Mouse (Mus musculus): ENCODE measurements around the gene Ptcd2. TPM values are rescaled to one million over a fixed set of nuclear protein-coding genes. Genes with fewer than 3 reads are reported as not detected.

Ptcd2 gene
- polyA plus RNA-seq (2014; fragmentation: Nextera tagmentation; extraction: Ambion mirVana), result 54.6 and 58.7 TPM in 2 replicates

DNA sequence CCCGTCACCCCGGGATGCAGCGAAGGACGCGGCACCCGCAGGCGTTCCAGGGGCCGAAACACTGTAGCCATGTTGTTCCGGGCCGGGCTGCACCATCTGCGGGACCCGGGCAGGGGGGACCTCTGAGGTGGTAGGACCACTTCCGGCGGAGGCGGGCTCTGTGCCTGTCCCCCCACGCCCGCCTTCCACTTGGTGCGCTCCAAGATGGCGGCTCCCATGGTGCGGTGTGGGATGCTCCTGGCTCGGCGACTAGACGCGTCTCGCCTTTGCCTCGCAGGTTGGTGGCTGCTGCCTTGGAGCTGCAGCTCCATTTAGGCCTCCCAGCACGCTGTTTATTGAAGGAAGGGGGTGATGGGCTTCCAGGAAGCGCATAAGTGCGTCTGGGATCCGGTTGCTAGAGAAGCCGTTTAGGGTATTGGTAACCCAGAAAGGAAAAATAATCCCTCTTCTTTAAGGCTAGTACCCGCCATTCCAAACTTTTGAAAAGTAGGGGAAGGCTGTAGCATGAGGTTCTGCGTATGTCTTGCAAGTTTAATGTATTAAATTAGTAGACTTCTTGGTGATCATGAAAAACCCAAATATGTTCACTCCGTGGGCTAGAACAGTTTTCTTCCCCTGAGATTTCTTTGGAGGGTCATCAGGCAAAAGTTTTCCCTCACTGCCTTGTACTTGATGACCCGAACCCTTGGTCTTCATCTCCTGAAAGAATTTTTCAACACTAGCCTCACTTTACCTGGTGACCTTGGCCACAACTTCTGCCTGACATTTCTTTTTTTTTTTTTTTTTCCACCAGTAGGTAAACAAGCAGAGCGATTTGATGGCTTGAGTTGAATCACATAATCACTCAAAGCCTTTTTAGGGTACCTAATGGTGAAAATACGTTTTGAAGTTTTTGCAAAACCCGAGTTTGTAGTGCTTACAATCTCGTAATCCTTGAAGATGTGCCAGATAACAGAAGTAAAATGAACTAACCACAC is at the start of gene Ptcd2, which contains the start of gene Mrps27:
Ptcd2 (minus strand) TSS at position 107 of the 977 bp plus-strand sequence.
Mrps27 (plus strand) TSS at position 188 of the 977 bp plus-strand sequence.
- H3K27me3 ChIP-seq (replicated peaks; ENCODE audit: control insufficient read depth, insufficient read depth, low read length), result no peaks in the 10 kb centered on the region
- DNase-seq (ENCODE audit: low spot score), result peak; percentile 98
- ATAC-seq (replicated peaks; ENCODE audit: low FRiP score, low TSS enrichment, low read depth), result peak; percentile 99
- peak within 1 kb of the TSS; percentile 82 for H3K27ac ChIP-seq (ENCODE audit: low read depth)
- H3K9ac ChIP-seq (ENCODE audit: low read length), result peak within 1 kb of the TSS; percentile 84
- H3K4me2 ChIP-seq (ENCODE audit: low read length), result peak within 1 kb of the TSS; percentile 81
- H3K9me3 ChIP-seq (ENCODE audit: control insufficient read depth, low read length), result no peaks in the 10 kb centered on the region
- WGBS, result 2% methylated on average over 39 of the region's 39 CpGs
- H3K4me1 ChIP-seq (replicated peaks; ENCODE audit: control insufficient read depth, insufficient read depth, low read length), result peaks cover 12% of the 10 kb centered on the region; the same call in 1 of the 2 replicates
- H3K4me3 ChIP-seq (ENCODE audit: low read depth, low read length), result peak within 1 kb of the TSS; percentile 97
- peaks cover 41% of the 10 kb centered on the region for H3K36me3 ChIP-seq (ENCODE audit: control insufficient read depth, insufficient read depth, low read length)

DNA sequence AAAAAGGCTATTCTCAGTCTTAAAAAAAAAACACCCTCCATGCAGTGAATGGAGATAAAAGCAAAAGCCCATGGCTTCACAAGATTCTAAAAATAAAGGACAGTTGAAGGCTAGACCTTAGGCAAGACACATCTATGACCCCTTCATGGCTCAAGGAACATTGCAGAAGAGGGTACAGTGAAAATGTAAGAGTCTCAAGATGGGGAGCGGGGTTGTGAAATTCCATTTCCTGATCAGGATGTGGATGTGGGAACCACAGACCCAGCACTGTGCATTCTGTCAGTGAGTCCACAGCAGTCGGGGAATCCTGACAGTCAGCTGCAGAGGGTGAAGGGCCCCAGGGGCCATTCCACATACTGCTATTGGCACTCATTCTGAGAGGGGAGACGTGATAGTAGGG is 48.6 kb upstream of the Ptcd2 start:
- Histone ChIP-seq H3K4me3 (ENCODE audit: low read depth, low read length) (no peak overlapping the region), H3K27me3 (replicated peaks; ENCODE audit: control insufficient read depth, insufficient read depth, low read length) (no peaks in the 10 kb centered on the region), H3K4me1 (replicated peaks; ENCODE audit: control insufficient read depth, insufficient read depth, low read length) (no peaks in the 10 kb centered on the region; the same call in 1 of the 2 replicates), H3K36me3 (ENCODE audit: control insufficient read depth, insufficient read depth, low read length) (no peaks in the 10 kb centered on the region), H3K9ac (ENCODE audit: low read length) (no peak overlapping the region), H3K4me2 (ENCODE audit: low read length) (no peak overlapping the region), H3K9me3 (ENCODE audit: control insufficient read depth, low read length) (no peaks in the 10 kb centered on the region), H3K27ac (ENCODE audit: low read depth) (no peak overlapping the region)
- ATAC-seq (replicated peaks; ENCODE audit: low FRiP score, low TSS enrichment, low read depth), result no peak
- 87% methylated on average over 3 of the region's 3 CpGs for WGBS
- no peak for DNase-seq (ENCODE audit: low spot score)

DNA sequence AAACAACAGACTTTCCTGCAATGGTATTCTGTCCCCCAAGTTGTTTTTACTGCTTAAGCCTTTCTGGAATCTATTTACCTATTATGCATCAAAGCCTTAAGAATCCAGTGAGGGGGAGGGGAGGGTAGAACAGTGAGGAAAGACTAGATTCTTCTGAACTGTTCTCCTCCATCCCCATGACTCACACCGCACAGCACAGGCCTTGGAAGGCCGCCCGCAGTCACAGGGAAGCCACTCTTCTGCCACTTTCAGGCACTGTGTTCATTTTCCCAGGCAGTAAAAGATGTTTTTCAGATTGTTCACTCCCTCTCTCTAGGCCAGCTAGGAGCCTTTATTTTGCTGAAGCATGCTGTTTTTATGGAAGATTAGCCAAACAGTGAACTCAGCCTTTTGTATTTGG is 46.9 kb upstream of the Ptcd2 start:
- ATAC-seq (replicated peaks; ENCODE audit: low FRiP score, low TSS enrichment, low read depth) (no peak), DNase-seq (ENCODE audit: low spot score) (no peak)
- H3K4me2 ChIP-seq (ENCODE audit: low read length), result no peak overlapping the region
- no peaks in the 10 kb centered on the region for H3K9me3 ChIP-seq (ENCODE audit: control insufficient read depth, low read length)
- 94% methylated on average over 3 of the region's 3 CpGs for WGBS
- H3K27ac ChIP-seq (ENCODE audit: low read depth), result no peak overlapping the region
- no peaks in the 10 kb centered on the region; the same call in 1 of the 2 replicates for H3K4me1 ChIP-seq (replicated peaks; ENCODE audit: control insufficient read depth, insufficient read depth, low read length)
- H3K27me3 ChIP-seq (replicated peaks; ENCODE audit: control insufficient read depth, insufficient read depth, low read length), result no peaks in the 10 kb centered on the region
- no peak overlapping the region for H3K4me3 ChIP-seq (ENCODE audit: low read depth, low read length)
- no peak overlapping the region for H3K9ac ChIP-seq (ENCODE audit: low read length)
- H3K36me3 ChIP-seq (ENCODE audit: control insufficient read depth, insufficient read depth, low read length), result no peaks in the 10 kb centered on the region

DNA sequence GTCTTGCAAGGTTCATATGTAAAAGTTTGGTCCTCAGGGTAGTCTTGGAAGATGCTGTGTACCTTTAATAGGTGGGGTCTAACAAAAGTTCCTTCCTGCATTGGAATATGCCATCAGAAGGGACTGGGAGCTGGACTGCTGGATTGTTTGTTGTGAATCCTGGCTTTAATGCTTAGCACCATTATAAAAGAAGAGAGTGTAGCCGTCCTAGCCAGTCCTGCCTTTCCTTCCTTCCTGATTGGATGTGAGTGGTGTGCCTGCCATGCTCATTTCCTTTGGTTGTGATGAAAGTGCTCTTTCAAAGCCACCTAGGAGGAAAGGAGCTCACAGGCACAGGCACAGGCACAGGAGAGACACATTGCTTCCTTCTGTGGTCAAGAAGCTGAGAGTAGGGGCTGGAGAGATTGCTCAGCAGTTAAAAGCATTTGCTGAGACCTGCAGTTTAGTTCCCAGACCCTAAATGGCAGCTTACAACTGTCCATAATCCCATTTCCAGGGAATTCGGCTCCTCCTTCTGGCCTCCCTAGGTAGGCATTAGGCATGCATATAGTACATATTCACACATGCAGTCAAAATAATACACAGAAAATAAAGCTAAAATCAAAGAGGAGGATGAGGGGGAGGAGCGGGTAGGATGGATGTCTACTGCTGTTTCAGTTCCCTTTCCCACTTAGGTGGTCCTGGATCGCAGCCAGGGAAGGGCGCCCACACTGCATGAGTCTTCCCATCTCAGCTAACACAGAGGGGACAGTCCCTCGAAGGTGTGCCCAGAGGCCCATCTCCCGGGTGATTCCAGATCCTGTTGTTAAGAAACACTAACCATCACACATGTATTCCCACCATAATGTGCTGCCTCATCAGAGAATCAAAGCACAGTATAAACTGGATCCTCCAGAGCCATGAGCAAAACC is 43.7 kb upstream of the Ptcd2 start:
- Histone ChIP-seq H3K27ac (ENCODE audit: low read depth) (no peak overlapping the region), H3K36me3 (ENCODE audit: control insufficient read depth, insufficient read depth, low read length) (no peaks in the 10 kb centered on the region), H3K9me3 (ENCODE audit: control insufficient read depth, low read length) (no peaks in the 10 kb centered on the region), H3K9ac (ENCODE audit: low read length) (no peak overlapping the region), H3K4me1 (replicated peaks; ENCODE audit: control insufficient read depth, insufficient read depth, low read length) (no peaks in the 10 kb centered on the region; the same call in 1 of the 2 replicates), H3K4me3 (ENCODE audit: low read depth, low read length) (no peak overlapping the region), H3K4me2 (ENCODE audit: low read length) (no peak overlapping the region), H3K27me3 (replicated peaks; ENCODE audit: control insufficient read depth, insufficient read depth, low read length) (no peaks in the 10 kb centered on the region)
- no peak for ATAC-seq (replicated peaks; ENCODE audit: low FRiP score, low TSS enrichment, low read depth)
- no peak for DNase-seq (ENCODE audit: low spot score)
- WGBS, result 77% methylated on average over 7 of the region's 7 CpGs

DNA sequence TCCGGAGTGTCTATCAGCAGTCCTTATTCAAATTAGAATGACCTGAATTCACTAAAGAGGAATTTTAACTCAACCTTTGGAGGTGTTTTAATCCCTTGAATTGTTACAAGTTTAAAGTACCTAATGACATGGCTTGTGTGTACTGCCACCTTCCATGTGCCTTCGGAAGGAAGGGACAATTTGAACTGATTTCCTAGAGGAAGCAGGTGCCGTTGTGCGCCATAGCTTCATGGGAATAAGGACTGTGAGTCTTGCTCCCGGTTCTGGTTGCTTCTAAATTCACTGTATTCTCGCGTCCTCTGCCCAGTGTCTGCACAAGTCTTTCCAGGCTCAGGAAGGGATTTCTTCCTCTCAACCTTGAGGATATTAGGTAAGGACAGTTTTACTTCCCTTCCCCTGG is 41.8 kb upstream of the Ptcd2 start:
- Histone ChIP-seq H3K4me2 (ENCODE audit: low read length) (no peak overlapping the region), H3K9ac (ENCODE audit: low read length) (no peak overlapping the region), H3K36me3 (ENCODE audit: control insufficient read depth, insufficient read depth, low read length) (0 out of 2 replicates have a peak, but pooled peaks cover 5% of the 10 kb centered on the region), H3K4me3 (ENCODE audit: low read depth, low read length) (no peak overlapping the region), H3K9me3 (ENCODE audit: control insufficient read depth, low read length) (no peaks in the 10 kb centered on the region), H3K27ac (ENCODE audit: low read depth) (no peak overlapping the region), H3K27me3 (replicated peaks; ENCODE audit: control insufficient read depth, insufficient read depth, low read length) (no peaks in the 10 kb centered on the region), H3K4me1 (replicated peaks; ENCODE audit: control insufficient read depth, insufficient read depth, low read length) (no peaks in the 10 kb centered on the region; the same call in 1 of the 2 replicates)
- ATAC-seq (replicated peaks; ENCODE audit: low FRiP score, low TSS enrichment, low read depth) (no peak), DNase-seq (ENCODE audit: low spot score) (no peak)
- WGBS, result 91% methylated on average over 7 of the region's 7 CpGs

DNA sequence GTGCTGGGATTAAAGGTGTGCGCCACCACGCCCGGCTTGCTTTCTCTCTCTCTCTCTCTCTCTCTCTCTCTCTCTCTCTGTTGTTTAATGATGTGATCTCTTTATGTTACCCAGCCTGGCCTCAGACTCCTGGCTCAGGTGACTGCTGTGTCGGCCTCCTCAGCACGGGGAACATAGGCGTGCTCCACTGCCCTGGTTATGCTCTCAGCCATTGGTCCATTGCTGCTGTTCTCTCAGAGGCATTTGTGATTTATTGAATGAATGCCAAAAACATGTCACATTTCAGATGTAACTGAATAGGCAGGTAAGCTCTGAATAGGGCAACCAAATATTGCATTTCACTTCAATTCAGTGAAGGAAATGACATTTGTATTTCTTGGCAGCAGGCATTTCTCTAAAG is 41.4 kb upstream of the Ptcd2 start:
- Histone ChIP-seq H3K27ac (ENCODE audit: low read depth) (no peak overlapping the region), H3K4me3 (ENCODE audit: low read depth, low read length) (no peak overlapping the region), H3K9ac (ENCODE audit: low read length) (no peak overlapping the region), H3K4me1 (replicated peaks; ENCODE audit: control insufficient read depth, insufficient read depth, low read length) (no peaks in the 10 kb centered on the region; the same call in 1 of the 2 replicates), H3K36me3 (ENCODE audit: control insufficient read depth, insufficient read depth, low read length) (0 out of 2 replicates have a peak, but pooled peaks cover 6% of the 10 kb centered on the region), H3K4me2 (ENCODE audit: low read length) (no peak overlapping the region), H3K27me3 (replicated peaks; ENCODE audit: control insufficient read depth, insufficient read depth, low read length) (no peaks in the 10 kb centered on the region), H3K9me3 (ENCODE audit: control insufficient read depth, low read length) (no peaks in the 10 kb centered on the region)
- WGBS, result 93% methylated on average over 6 of the region's 6 CpGs
- ATAC-seq (replicated peaks; ENCODE audit: low FRiP score, low TSS enrichment, low read depth) (no peak), DNase-seq (ENCODE audit: low spot score) (no peak)

DNA sequence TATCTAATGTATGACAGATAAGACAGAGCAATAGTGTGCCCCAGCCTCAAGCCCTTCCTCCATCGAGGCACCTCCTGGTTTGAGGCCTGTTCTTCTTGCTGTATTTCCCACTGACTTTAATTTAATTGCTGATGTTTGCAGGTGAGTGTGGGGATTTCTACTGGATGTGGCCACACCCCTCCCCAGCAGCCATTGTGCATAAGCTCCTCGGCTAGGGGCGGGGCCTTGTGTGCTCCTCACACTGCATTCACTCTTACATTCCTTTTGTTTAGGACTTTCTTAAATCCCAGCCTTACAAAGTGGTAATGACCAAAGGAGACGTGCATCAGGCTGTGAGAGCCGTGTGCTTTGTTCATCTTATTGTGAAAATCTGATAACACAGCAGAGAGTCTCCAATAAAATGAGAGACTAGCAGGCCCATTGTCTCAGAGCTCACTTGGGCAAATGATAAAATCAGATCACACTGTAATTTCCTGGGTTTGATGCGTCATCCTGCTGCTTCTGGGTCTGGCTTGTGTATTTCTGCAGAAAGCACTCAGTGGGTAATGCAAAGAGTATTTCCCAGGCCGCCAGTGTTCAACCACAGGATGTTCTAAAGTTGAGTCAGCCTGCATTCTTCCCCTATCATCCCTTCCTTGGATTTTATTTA is 40.2 kb upstream of the Ptcd2 start:
- H3K4me1 ChIP-seq (replicated peaks; ENCODE audit: control insufficient read depth, insufficient read depth, low read length), result no peaks in the 10 kb centered on the region; the same call in 1 of the 2 replicates
- no peak for DNase-seq (ENCODE audit: low spot score)
- 77% methylated on average over 7 of the region's 7 CpGs for WGBS
- H3K36me3 ChIP-seq (ENCODE audit: control insufficient read depth, insufficient read depth, low read length), result 0 out of 2 replicates have a peak, but pooled peaks cover 6% of the 10 kb centered on the region
- H3K9ac ChIP-seq (ENCODE audit: low read length), result no peak overlapping the region
- no peaks in the 10 kb centered on the region for H3K9me3 ChIP-seq (ENCODE audit: control insufficient read depth, low read length)
- H3K4me2 ChIP-seq (ENCODE audit: low read length), result no peak overlapping the region
- ATAC-seq (replicated peaks; ENCODE audit: low FRiP score, low TSS enrichment, low read depth), result no peak
- no peak overlapping the region for H3K27ac ChIP-seq (ENCODE audit: low read depth)
- no peaks in the 10 kb centered on the region for H3K27me3 ChIP-seq (replicated peaks; ENCODE audit: control insufficient read depth, insufficient read depth, low read length)
- H3K4me3 ChIP-seq (ENCODE audit: low read depth, low read length), result no peak overlapping the region

DNA sequence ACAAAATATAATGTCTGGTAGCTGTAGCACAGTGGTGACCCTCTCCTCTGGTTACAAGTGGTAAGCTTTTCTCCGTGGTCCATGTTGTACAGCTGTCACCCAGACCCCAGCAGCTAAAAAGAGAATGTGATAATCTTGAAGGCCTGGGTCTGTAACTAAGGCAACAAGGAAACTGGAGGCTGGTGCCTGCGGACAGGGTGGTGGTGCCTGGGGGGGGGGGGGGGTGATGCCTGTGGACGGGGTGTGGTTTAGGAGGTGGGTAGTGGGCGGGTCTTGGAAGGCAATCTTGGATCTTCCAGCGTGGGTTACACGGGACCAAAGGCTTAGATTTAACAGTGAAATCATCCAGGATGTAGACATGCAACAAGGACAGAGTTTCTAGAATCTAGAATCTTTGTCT is 37.9 kb upstream of the Ptcd2 start:
- no peak for DNase-seq (ENCODE audit: low spot score)
- Histone ChIP-seq H3K9me3 (ENCODE audit: control insufficient read depth, low read length) (no peaks in the 10 kb centered on the region), H3K9ac (ENCODE audit: low read length) (no peak overlapping the region), H3K4me1 (replicated peaks; ENCODE audit: control insufficient read depth, insufficient read depth, low read length) (no peaks in the 10 kb centered on the region), H3K4me2 (ENCODE audit: low read length) (no peak overlapping the region), H3K27ac (ENCODE audit: low read depth) (no peak overlapping the region), H3K27me3 (replicated peaks; ENCODE audit: control insufficient read depth, insufficient read depth, low read length) (no peaks in the 10 kb centered on the region), H3K4me3 (ENCODE audit: low read depth, low read length) (no peak overlapping the region), H3K36me3 (ENCODE audit: control insufficient read depth, insufficient read depth, low read length) (peaks cover 12% of the 10 kb centered on the region; the same call in 1 of the 2 replicates)
- no peak for ATAC-seq (replicated peaks; ENCODE audit: low FRiP score, low TSS enrichment, low read depth)
- WGBS, result 62% methylated on average over 6 of the region's 6 CpGs
